Mouse (Mus musculus): Measurements from ENCODE around the gene Zhx3.

Gene Zhx3

DNA sequence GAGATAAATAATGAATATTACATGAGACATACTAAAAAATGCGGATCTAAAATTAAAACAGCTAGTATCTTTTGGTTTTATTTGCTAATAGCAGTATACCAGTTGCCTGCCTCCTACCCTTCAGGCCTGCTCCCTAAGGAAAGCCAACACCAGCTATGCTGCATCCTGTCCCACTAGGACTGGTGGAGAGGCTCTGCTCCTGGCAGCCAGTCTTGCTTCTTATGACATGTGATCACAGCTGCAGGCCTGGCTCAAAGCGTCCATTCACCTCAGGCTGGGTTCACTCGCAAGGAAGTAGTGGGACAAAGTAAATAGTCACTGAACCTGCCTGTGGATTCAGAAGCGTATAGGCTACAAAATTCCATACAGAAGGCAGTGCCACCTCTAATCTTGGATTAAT lies 11.1 kb upstream of the Zhx3 start:
- in situ Hi-C loops (cut with MseI, MboI) = loop anchor here in 1 of 2 experiments (10.0 kb wide), 1 partner anchor 169 kb away; no protein-coding TSS in a partner anchor

DNA sequence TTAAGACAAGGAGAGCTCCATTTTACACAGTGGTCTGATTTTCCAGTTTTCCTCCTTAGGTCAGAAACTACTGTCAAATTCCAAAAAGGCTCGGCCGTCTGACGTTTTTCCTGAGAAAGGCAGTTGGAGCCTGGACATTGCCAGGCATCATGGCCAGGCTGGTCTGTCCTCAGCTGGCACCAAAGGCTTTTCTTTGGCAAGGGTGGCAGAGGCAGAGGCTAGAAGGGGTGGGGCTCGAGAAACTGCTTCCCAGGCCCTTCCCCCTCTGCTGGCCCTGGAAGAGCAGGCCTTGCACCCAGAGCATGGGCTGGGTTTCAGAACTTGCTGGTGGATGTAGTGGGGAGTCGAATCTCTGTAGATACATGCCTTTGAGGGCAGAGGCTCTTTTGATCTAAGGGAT lies 9.6 kb upstream of the Zhx3 start:
- in situ Hi-C loops (cut with MseI, MboI) = loop anchor here in 1 of 2 experiments (10.0 kb wide), 1 partner anchor 168 kb away; no protein-coding TSS in a partner anchor

DNA sequence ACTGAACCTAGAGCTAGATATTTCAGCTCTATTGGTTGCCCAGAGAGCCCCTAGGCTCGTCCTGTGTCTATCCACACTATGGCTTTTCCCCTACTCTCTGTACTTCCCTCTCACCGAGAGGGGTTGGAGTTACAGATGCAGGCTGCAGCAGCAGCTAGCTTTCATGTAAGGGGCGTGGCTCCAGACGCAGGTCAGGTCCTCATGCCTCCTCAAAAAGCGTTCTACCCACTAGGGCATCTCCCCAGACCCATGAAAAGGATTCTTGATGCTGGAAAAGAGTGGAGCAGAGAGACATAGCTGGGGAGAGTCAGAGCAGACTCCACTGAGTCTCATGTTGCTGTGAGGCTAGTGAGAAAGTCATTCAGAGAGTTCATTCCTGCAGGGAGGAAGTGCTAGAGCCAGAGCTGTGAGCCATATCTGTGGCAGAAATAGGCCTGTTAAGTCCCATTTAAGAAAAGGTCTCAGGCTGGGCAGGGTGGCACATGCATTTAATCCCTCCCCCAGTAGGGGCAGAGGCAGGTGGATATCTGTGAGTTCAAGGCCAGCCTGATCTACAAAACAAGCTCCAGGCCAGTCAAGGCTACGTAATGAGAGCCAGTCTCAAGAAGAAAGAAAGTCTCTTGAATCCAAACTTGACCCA lies 8.8 kb upstream of the Zhx3 start:
- in situ Hi-C loops (cut with MseI, MboI) = loop anchor here in 1 of 2 experiments (10.0 kb wide), 1 partner anchor 167 kb away; no protein-coding TSS in a partner anchor

DNA sequence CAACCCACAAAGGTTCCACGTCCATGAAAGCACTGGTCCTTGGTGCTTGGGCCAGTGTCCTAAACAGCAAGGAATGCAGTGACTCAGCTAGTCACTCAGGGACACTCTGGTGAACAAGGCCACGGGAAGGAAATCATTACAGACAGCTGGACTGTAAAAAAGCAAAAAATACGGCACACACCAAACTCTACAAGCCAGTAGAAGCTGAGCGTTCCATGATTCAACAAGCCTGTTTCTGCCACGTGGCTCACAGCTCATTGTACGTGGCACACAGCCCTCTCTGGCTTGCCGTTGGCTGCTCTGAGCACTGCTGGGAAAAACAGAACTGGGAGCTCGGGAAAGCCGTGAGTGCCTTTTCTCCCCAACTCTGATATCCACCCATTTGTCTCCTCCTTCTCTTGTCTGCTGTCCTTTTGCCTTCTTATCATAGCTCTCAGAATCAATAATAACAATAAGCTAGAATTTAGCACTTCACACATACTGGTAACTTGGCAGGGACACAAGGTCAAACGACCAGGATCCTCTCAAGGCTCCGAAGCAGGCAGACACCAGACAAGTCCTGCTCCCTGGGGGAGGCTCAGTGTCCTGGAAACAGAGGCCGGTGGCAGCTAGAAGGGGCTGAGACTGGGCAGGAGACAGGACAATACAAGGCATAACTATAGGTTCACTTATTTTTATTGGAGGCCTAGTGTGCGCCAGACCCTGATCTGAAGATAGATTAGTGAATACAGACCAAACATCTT lies 7.8 kb upstream of the Zhx3 start, which contains the start of gene Lpin3:
TSS of gene Lpin3 (plus strand) at position 218 of the 743 bp plus-strand sequence.
- in situ Hi-C loops (cut with MseI, MboI) = loop anchor here in 1 of 2 experiments (10.0 kb wide), 1 partner anchor 166 kb away; no protein-coding TSS in a partner anchor

DNA sequence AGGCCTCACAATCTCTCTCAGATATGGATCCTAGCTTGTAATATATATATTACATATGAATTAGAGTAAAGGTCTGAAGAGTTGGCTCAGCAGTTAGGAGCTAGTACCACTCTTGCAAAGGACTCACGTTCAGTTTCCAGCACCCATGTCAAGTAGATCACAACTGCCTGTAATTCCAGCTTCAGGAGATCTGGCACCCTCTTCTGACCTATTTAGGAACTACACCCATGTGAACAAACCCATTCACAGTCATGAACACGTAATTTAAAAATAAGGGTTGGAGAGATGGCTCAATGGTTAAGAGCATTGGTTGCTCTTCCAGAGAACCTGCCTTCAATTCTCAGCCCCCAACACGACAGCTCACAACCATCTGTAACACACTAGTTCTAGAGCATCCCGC lies 3.3 kb upstream of the Zhx3 start:
- in situ Hi-C loops (cut with MseI, MboI) = no loop called here

DNA sequence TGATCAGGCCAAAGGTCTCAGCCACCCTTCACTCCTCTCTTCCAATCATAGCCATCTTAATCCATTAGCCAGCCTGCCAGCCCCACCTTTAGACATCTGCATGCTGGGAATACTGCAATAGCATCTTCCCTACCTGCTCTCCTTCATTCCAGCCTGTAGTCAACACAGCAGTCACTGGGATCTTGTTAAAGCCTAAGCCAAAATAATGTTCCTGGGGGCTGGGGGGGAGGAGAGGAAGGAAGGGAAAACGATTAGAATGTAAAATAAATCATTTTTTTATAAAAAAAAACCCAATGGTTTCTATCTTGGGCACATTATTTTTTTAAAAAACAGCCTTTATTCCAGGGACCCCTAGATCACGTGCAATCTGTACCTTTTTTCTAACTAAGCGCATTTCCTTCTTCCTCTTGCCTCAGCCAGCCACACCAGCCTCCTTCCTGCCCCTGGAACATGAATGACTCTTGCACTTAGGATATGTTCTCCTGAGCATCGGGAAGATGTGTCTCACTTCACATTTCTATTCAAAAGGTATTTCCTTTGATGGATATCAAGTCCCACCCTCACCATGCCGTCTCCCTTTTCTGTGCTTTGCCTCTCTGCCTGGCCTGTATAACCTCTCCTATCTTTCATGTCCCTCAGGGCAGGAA lies 1.6 kb upstream of the Zhx3 start:
- in situ Hi-C loops (cut with MseI, MboI) = no loop called here

GRCm38 (mm10) chr2:160872395-160872794 lies 403 bp downstream of the Zhx3 start:
- in situ Hi-C loops (cut with MseI, MboI) = no loop called here

DNA sequence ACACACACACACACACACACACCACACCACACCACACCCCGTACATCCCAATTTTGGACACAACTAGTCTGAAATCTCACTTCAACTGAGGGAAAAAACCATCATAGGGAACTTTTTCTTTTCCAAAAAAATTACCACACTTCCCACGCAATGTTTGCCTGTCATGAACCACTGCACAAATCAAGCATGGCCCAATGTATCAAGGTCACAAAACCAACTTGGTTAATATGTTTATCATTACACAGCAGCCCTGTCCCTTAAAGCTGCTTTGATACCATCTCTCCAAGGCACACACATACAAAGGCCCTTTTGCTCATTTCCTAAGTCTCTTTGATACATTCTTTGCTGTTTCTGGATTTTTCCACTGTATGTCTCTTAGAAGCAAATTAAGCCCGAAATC lies 1.5 kb downstream of the Zhx3 start:
- in situ Hi-C loops (cut with MseI, MboI) = no loop called here

- in situ Hi-C loops (cut with MseI, MboI) = no loop called here
Observed at GRCm38 (mm10) chr2:160869446-160869845, 3.4 kb downstream of the Zhx3 start.

- in situ Hi-C loops (cut with MseI, MboI) = no loop called here
Observed at GRCm38 (mm10) chr2:160865266-160865665, 7.5 kb downstream of the Zhx3 start.

GRCm38 (mm10) chr2:160864112-160864511 lies 8.7 kb downstream of the Zhx3 start:
- in situ Hi-C loops (cut with MseI, MboI) = no loop called here

- in situ Hi-C loops (cut with MseI, MboI) = no loop called here
Observed at GRCm38 (mm10) chr2:160860363-160860762, 12.4 kb downstream of the Zhx3 start.

DNA sequence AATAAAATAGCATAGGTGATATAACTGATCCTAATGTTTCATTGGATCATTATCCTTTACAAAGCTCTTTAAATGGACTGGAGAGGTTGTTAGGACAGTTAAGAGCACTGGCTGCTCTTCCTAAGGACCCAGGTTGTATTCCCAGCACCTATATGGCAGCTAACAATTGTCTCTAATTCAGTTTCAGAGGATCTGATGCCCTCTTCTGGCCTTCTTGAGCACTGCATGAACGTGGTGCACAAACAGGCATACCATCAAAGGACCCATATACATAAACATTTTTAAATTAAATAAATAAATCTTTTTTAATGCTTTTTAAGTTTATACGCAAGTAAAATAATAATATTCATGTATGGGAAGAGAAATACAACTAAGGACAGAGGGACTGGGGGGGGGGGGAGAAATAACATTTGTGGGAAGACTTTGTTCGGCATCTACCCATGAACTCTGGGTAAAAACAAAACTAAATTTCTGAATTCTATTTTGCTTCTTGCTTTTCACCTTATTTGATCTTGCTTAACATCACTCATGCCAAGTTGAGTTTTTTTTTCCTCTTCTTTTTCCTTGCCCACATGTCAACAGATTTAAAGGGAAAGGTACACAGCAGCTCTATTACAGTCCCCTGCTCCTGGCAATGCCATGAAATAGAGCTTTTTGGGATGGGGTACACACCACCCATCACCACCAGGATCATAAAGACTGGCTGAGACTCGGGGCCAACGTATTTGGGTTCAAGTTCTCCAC lies 16.3 kb downstream of the Zhx3 start:
- in situ Hi-C loops (cut with MseI, MboI) = no loop called here

- in situ Hi-C loops (cut with MseI, MboI) = no loop called here
Observed at GRCm38 (mm10) chr2:160854687-160855086, 18.1 kb downstream of the Zhx3 start.

- in situ Hi-C loops (cut with MseI, MboI) = no loop called here
Observed at GRCm38 (mm10) chr2:160850360-160850759, 22.4 kb downstream of the Zhx3 start.

- in situ Hi-C loops (cut with MseI, MboI) = no loop called here
Observed at GRCm38 (mm10) chr2:160849617-160850240, 23.1 kb downstream of the Zhx3 start.

DNA sequence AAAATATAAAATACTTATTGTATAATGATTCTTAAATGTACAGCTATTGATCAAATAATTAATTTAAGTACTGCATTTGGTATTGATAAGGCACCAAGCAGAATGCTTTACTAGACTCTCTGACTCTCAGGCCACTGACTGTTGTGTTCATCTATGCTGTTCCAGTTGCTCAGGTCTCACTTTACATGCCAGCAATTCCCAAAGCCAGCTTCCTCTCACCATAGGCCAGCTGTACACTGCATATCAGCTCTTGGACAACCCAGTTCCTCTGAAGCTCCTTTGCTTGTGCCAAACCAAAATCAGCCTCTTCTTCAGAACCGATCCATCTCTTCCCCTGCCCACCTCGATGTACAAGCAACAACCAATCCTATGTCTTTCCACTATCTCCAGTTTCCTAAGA lies 24.6 kb downstream of the Zhx3 start:
- in situ Hi-C loops (cut with MseI, MboI) = no loop called here

DNA sequence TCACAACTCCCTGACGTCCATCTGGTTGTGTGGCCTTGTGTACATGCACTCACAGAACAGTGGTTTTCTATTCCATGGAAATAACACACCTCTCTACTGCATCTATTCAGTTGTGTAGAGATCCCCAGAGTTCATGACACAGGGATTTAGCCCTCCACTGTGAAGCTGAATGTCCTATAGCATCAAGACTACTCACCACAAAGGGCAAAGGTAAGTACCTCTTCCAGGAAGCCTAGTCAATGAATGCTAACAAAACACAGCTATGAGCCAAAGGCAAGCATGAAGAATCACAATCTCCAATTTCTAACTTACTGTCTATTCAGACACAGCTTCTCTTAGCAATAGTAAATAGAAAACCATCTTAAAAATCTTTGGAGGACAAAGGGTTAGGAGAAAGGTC lies 25.1 kb downstream of the Zhx3 start:
- in situ Hi-C loops (cut with MseI, MboI) = no loop called here

GRCm38 (mm10) chr2:160840838-160841237 lies 32.0 kb downstream of the Zhx3 start:
- in situ Hi-C loops (cut with MseI, MboI) = no loop called here

DNA sequence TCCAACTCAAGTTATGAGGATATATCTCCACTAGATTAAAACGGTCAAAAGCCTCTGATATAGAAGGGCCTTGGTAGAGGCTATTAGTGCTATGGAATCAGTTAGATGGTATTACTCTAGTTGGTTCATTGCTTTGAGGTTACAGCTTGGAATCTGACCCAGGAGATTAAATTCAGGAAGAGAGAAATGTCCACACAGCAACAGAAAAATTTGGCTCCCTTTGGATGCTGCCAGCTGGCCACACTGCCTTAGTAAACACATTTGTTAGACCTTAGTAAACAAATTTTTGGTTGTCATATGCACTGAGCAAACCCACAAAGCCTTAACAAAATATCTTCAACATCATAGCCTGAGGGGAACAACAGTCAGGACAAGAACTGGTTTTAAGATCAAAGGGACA lies 62.0 kb downstream of the Zhx3 start:
- in situ Hi-C loops (cut with MseI, MboI) = no loop called here

DNA sequence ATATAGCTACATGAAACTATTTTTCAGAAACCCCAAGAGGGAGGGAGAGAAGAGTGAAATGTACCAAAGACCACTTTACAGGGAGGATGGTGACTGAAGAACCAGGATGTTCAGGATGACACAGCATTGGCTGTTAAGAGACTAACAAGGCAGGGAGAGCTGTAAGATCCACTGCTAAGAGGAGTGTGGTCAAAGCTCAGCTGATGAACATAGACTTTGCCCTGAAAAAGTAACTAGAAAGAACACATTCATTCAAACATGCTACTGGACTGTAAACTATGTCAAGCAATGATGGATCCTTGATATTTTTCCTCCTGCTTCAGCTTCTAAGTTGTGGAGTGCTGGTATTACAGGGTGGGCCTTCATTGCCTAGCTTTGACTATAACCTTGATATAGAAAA lies 62.4 kb downstream of the Zhx3 start:
- in situ Hi-C loops (cut with MseI, MboI) = no loop called here

Measured in mouse trophoblast stem cell (cell line).